Mouse (Mus musculus) myocyte (in vitro differentiated cells): ENCODE results near the gene Dctn1. TPM values are rescaled to one million over a fixed set of nuclear protein-coding genes. Genes with fewer than 3 reads are reported as not detected.

Experiments used
- H3K27me3 ChIP-seq: one replicate; pipeline ENCODE4 v1.6.1; 2011; ENCODE audit not compliant: control insufficient read depth, insufficient read depth, insufficient read length
- H3K36me3 ChIP-seq: one replicate; pipeline ENCODE4 v1.6.1; 2011; ENCODE audit not compliant: control insufficient read depth, insufficient read depth
- H3K4me2 ChIP-seq: one replicate; pipeline ENCODE4 v1.6.1; 2011; ENCODE audit warnings: low read depth, control low read depth
- H3K4me3 ChIP-seq: one replicate; pipeline ENCODE4 v1.5.1; 2011; ENCODE audit warnings: mild to moderate bottlenecking, control low read depth, moderate library complexity
- H3K79me2 ChIP-seq: one replicate; pipeline ENCODE4 v1.6.1; 2011; ENCODE audit not compliant: control insufficient read depth, insufficient read depth
- H3ac ChIP-seq: one replicate; pipeline ENCODE4 v1.6.1; 2011; ENCODE audit not compliant: control insufficient read depth, insufficient read length
- CEBPB ChIP-seq: IDR thresholded peaks from 2 replicates; pipeline ENCODE4 v1.6.1; 2011; ENCODE audit warnings: mild to moderate bottlenecking, moderate library complexity; ENCODE audit not compliant: poor library complexity, insufficient read depth, severe bottlenecking
- E2F4 ChIP-seq: IDR thresholded peaks from one replicate; pipeline ENCODE4 v1.6.1; 2011; ENCODE audit warnings: mild to moderate bottlenecking, control low read depth, moderate library complexity; ENCODE audit not compliant: insufficient read depth
- MAX ChIP-seq: IDR thresholded peaks from one replicate; pipeline ENCODE4 v1.6.1; 2011; ENCODE audit warnings: low read depth, mild to moderate bottlenecking, control low read depth
- MYOD1 ChIP-seq, 3 experiments: IDR thresholded peaks; one replicate each; pipeline ENCODE4 v1.6.1; 2011; ENCODE audit warnings: control low read depth in 2 of 3, low read depth in 2 of 3, mild to moderate bottlenecking in 2 of 3, moderate library complexity in 1 of 3; ENCODE audit not compliant: insufficient read length in 2 of 3, control insufficient read depth in 1 of 3
- MYOG ChIP-seq, 3 experiments: IDR thresholded peaks; one replicate each; pipeline ENCODE4 v1.6.1; 2011; ENCODE audit warnings: control low read depth in 2 of 3, low read depth in 2 of 3, mild to moderate bottlenecking in 2 of 3; ENCODE audit not compliant: insufficient read length in 2 of 3, control insufficient read depth in 1 of 3, insufficient read depth in 1 of 3
- POLR2A ChIP-seq: IDR thresholded peaks from one replicate; pipeline ENCODE4 v1.6.1; 2011; ENCODE audit warnings: low read depth, mild to moderate bottlenecking, control low read depth, moderate library complexity; ENCODE audit not compliant: insufficient read length
- POLR2AphosphoS2 ChIP-seq: IDR thresholded peaks from one replicate; pipeline ENCODE4 v1.6.1; 2011; ENCODE audit warnings: low read depth, control low read depth; ENCODE audit not compliant: insufficient read length
- REST ChIP-seq: IDR thresholded peaks from one replicate; pipeline ENCODE4 v1.6.1; 2011; ENCODE audit warnings: mild to moderate bottlenecking, control low read depth, moderate library complexity; ENCODE audit not compliant: insufficient read depth, insufficient read length
- SRF ChIP-seq: IDR thresholded peaks from one replicate; pipeline ENCODE4 v1.6.1; 2011; ENCODE audit warnings: low read depth; ENCODE audit not compliant: control insufficient read depth, insufficient read length
- TCF12 ChIP-seq: IDR thresholded peaks from one replicate; pipeline ENCODE4 v1.6.1; 2011; ENCODE audit warnings: mild to moderate bottlenecking, control low read depth; ENCODE audit not compliant: poor library complexity, insufficient read depth, severe bottlenecking
- TCF3 ChIP-seq: IDR thresholded peaks from one replicate; pipeline ENCODE4 v1.6.1; 2011; ENCODE audit warnings: low read depth, control low read depth; ENCODE audit not compliant: insufficient read length
- USF1 ChIP-seq: IDR thresholded peaks from one replicate; pipeline ENCODE4 v1.6.1; 2011; ENCODE audit warnings: low read depth, mild to moderate bottlenecking, control low read depth, moderate library complexity
- polyA plus RNA-seq: library from polyadenylated mRNA; unstranded; fragments of >200 nt; fragmentation: generic; extraction: Trizol; gene quantifications from one replicate; pipeline ENCODE4 v1.2.1, GENCODE M21; 2012; ENCODE audit warnings: missing spikeins

Dctn1 gene
- polyA plus RNA-seq, 1 experiment: 106 TPM

GRCm38 (mm10) chr6:83180605-83181004, 14.9 kb downstream of the Dctn1 start:
- Histone ChIP-seq H3K79me2 (peaks cover 18% of the 10 kb centered on the region), H3K36me3 (peaks cover 13% of the 10 kb centered on the region), H3K27me3 (no peaks in the 10 kb centered on the region), H3ac (no peak overlapping the region), H3K4me3 (no peak overlapping the region), H3K4me2 (no peak overlapping the region)
- TF ChIP-seq POLR2AphosphoS2: no peak
- TF ChIP-seq TCF3: no peak
- no peak for TF ChIP-seq MAX
- no peak for TF ChIP-seq POLR2A
- TF ChIP-seq E2F4: no peak
- no peak for TF ChIP-seq MYOD1 (IDR thresholded peaks at IDR 0.05; ENCODE audit: control insufficient read depth in 1 of 3, insufficient read length in 2 of 3, low read depth in 2 of 3)
- TF ChIP-seq USF1: no peak

GRCm38 (mm10) chr6:83184858-83185435, 19.2 kb downstream of the Dctn1 start:
- Histone ChIP-seq H3K4me2 (no peak overlapping the region), H3K4me3 (no peak overlapping the region), H3K36me3 (peaks cover 9% of the 10 kb centered on the region), H3K79me2 (peaks cover 3% of the 10 kb centered on the region), H3ac (no peak overlapping the region), H3K27me3 (no peaks in the 10 kb centered on the region)
- no peak for TF ChIP-seq USF1
- TF ChIP-seq REST: no peak
- no peak for TF ChIP-seq CEBPB
- no peak for TF ChIP-seq POLR2AphosphoS2
- TF ChIP-seq SRF: no peak
- TF ChIP-seq MYOD1 (IDR thresholded peaks at IDR 0.05; ENCODE audit: control insufficient read depth in 1 of 3, insufficient read length in 2 of 3, low read depth in 2 of 3): no peak
- TF ChIP-seq TCF12: no peak
- no peak for TF ChIP-seq TCF3
- no peak for TF ChIP-seq MYOG (IDR thresholded peaks at IDR 0.05; ENCODE audit: control insufficient read depth in 1 of 3, insufficient read depth in 1 of 3, insufficient read length in 2 of 3, low read depth in 2 of 3)
- no peak for TF ChIP-seq MAX
- no peak for TF ChIP-seq POLR2A

- Histone ChIP-seq H3K4me3 (no peak overlapping the region), H3K79me2 (no peaks in the 10 kb centered on the region), H3K4me2 (no peak overlapping the region), H3K27me3 (no peaks in the 10 kb centered on the region), H3ac (no peak overlapping the region), H3K36me3 (peaks cover 9% of the 10 kb centered on the region)
- no peak for TF ChIP-seq POLR2AphosphoS2
- TF ChIP-seq MYOD1 (IDR thresholded peaks at IDR 0.05; ENCODE audit: control insufficient read depth in 1 of 3, insufficient read length in 2 of 3, low read depth in 2 of 3): no peak
- TF ChIP-seq REST: no peak
- TF ChIP-seq CEBPB: no peak
- TF ChIP-seq MAX: no peak
- no peak for TF ChIP-seq E2F4
- no peak for TF ChIP-seq MYOG (IDR thresholded peaks at IDR 0.05; ENCODE audit: control insufficient read depth in 1 of 3, insufficient read depth in 1 of 3, insufficient read length in 2 of 3, low read depth in 2 of 3)
- no peak for TF ChIP-seq TCF12
- no peak for TF ChIP-seq SRF
- TF ChIP-seq USF1: no peak
- TF ChIP-seq POLR2A: no peak
- TF ChIP-seq TCF3: no peak
These were observed 20.5 kb downstream of the Dctn1 start for GRCm38 (mm10) chr6:83185895-83186861.

- H3K36me3 ChIP-seq: peaks cover 13% of the 10 kb centered on the region
These were observed 21.2 kb downstream of the Dctn1 start for GRCm38 (mm10) chr6:83186946-83187345.

More at GRCm38 (mm10) chr6:83186946-83187345, 21.2 kb downstream of the Dctn1 start:
- H3ac ChIP-seq: no peak overlapping the region
- no peak overlapping the region for H3K4me3 ChIP-seq
- H3K4me2 ChIP-seq: no peak overlapping the region
- H3K79me2 ChIP-seq: no peaks in the 10 kb centered on the region
- H3K27me3 ChIP-seq: no peaks in the 10 kb centered on the region
- TF ChIP-seq MYOG (IDR thresholded peaks at IDR 0.05; ENCODE audit: control insufficient read depth in 1 of 3, insufficient read depth in 1 of 3, insufficient read length in 2 of 3, low read depth in 2 of 3) (no peak), MYOD1 (IDR thresholded peaks at IDR 0.05; ENCODE audit: control insufficient read depth in 1 of 3, insufficient read length in 2 of 3, low read depth in 2 of 3) (no peak), E2F4 (no peak), TCF12 (no peak), MAX (no peak), REST (no peak)
